Mouse (Mus musculus) embryonic stem cell, embryonic (primary cell): ENCODE measurements around the gene Lrrc63.
"Not testable (repeated sequence)": the region's sequence is repeated elsewhere in the genome, so short reads cannot be mapped to it uniquely, and the experiment has no call there.

Experiments used
- CTCF ChIA-PET, 4 experiments: fragments of 300-600 bp in 2 of 4; fragments of 350-600 bp in 2 of 4; sonication (Branson Sonifier 250); formaldehyde crosslinking; loops; one replicate each; lab custom pipeline; 2022; ENCODE audit warnings: inconsistent platforms in 2 of 4; lab: Charles Lee
- POLR2A ChIA-PET, 4 experiments: fragments of 300-600 bp in 2 of 4; fragments of 350-600 bp in 2 of 4; sonication (Branson Sonifier 250); formaldehyde crosslinking; loops; one replicate each; lab custom pipeline; 2022; ENCODE audit warnings: antibody characterized with exemption in 4 of 4, inconsistent platforms in 1 of 4; lab: Charles Lee

Gene Lrrc63

DNA sequence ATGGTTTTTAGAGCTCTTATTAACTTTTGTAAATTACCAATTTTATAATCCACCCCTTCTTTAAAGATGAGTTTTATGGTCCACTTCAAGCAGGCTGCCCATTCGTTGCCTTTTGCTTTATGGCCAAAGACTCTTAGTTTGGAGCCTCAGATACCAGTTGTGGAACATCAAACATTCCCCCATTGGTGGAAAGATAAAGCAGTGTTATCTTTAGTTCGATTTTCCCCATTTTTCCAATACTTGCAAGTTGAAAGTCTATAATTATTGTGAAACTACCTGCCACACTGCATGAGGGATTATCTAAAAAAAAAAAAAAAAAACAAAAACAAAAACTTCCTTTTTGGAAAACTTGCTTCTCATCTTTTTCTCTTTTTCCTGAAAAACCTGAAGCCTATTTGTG, 20.0 kb upstream of the Lrrc63 start:
- CTCF ChIA-PET: no interaction called here
- POLR2A ChIA-PET: no interaction called here

DNA sequence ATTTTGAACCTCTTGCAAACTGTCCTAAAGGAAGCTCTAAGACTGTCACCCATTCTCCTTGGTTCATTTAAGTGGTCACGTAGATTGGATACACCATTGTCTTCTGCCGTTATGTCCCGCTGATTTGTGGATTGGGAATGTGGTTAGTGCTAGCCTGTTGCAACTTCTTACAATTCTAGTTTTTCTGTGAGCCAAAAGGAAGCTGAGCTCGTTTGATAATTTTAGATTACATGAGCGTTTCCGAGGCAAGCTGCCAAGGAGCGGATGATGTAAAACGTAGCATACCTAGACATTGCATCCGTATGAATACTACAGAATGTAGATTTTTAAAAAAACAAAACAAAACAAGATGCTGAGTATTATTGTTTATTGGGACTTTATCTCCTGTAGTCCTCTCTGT, 17.5 kb upstream of the Lrrc63 start:
- CTCF ChIA-PET: no interaction called here
- POLR2A ChIA-PET: no interaction called here

DNA sequence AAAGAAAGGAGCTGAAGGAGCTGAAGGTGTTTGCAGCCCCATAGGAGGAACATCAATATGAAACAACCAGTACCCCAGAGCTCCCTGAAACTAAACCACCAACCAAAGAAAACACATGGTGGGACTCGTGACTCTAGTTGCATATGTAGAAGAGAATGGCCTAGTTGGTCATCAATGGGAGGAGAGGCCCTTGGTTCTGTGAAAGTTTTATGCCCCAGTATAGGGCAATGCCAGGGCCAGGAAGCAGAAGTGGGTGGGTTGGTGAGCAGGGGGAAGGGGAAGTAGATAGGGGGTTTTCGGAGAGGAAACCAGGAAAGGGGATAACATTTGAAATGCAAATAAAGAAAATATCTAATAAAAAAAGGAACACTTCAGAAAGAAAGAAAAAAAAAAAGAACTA, 17.0 kb upstream of the Lrrc63 start:
- CTCF ChIA-PET, POLR2A ChIA-PET: not testable (repeated sequence)

DNA sequence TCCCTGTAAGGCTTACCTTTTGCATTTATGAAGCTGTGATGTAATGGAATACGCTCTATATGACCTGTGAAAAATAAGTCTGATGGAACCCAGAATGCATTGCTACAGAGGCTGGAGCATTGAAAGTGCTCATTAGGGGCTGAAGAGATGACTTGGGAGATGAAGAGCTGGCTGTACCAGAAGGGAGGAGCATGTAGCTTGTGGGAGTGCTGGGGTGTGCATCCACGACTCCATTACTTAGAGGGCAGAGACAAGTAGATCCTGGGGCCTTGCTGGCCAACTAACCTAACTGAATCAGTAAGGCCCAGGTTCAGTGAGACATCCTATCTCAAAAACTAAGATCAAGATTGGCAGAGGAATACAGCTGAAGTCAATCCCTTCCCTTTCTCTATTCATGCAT, 8.5 kb upstream of the Lrrc63 start:
- ChIA-PET CTCF (no interaction called here), POLR2A (interaction anchor here in 2 of 4 experiments (0.7 to 1.7 kb wide), 2 partner anchors 8 to 12 kb away, joined by 3 to 4 read pairs; partner anchors contain the start of genes Lcp1 (in 1 of the 2) and Lrrc63 (in 1 of the 2))

GRCm38 (mm10) chr14:75138503-75138902, 7.8 kb upstream of the Lrrc63 start:
- ChIA-PET CTCF (no interaction called here), POLR2A (interaction anchor here in 1 of 4 experiments (1.7 kb wide), 1 partner anchor 8 kb away, joined by 4 read pairs; the partner anchor contains the start of genes Lcp1 and Lrrc63)

- ChIA-PET CTCF (no interaction called here), POLR2A (no interaction called here)
Measured at GRCm38 (mm10) chr14:75136119-75136966, 5.7 kb upstream of the Lrrc63 start.

DNA sequence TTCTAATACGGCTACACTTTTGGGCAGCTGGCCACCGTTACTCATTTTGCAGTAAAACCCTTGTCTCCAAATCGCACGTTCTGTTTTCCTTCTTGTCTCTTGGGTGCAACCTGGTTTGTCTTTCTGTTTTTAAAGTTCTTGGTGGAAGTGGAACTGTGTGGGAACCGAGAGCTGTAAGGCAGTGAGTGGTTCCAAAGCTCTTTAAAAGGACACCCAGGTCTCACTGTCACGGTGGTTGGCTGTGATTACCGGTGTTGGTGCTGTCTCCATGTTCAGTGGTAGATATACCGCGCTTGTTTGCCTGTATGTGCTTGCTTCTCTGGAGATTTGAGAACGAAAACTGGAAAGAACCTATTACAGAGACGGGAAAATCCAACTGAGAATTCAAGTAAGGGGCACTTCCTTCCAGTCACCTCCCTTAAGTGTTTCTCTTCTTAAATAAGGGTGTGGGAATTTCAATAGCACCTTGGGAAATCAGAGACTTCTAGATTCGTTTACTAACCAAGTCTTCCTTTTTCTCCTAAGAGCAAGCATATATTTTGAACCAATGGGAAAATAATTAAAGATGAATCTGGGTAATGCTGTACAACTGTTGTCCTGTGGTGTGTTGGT, 749 bp upstream of the Lrrc63 start:
- ChIA-PET POLR2A (interaction anchor here in 1 of 4 experiments (1.4 kb wide), 1 partner anchor 8 kb away, joined by 4 read pairs; no protein-coding TSS in a partner anchor), CTCF (no interaction called here)

- POLR2A ChIA-PET: no interaction called here
- CTCF ChIA-PET: no interaction called here
Measured at GRCm38 (mm10) chr14:75121658-75122057, 9.0 kb downstream of the Lrrc63 start.

GRCm38 (mm10) chr14:75102956-75103355, 27.7 kb downstream of the Lrrc63 start:
- CTCF ChIA-PET: interaction anchor here in 1 of 4 experiments (0.7 kb wide), 1 partner anchor 481 kb away, joined by 3 read pairs; no protein-coding TSS in a partner anchor
- POLR2A ChIA-PET: no interaction called here

DNA sequence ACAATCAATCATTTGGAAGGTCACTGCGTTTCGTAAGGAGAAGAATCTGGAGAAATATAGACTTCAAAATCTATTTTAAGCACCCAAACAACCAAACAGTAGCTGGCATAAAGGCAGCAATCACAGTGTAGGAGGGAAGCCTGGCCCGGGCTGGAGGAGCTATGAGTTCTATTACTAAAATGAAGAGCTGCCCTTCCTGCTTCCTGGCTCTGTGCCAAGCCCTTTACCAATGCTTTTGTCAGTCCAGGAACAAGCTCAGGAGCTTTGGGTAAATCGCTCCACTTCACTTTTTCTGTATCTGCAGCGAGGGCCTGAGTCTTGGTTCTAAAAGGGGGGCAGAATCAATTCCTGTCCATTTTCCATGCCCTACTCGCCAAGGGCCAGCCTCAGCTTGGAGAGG, 52.7 kb downstream of the Lrrc63 start:
- ChIA-PET CTCF (interaction anchor here in 1 of 4 experiments (0.6 kb wide), 1 partner anchor 869 kb away, joined by 5 read pairs; no protein-coding TSS in a partner anchor), POLR2A (interaction anchor here in 1 of 4 experiments (0.8 kb wide), 1 partner anchor 17 kb away, joined by 3 read pairs; no protein-coding TSS in a partner anchor)

GRCm38 (mm10) chr14:75075299-75076180, 55.1 kb downstream of the Lrrc63 start:
- ChIA-PET POLR2A (interaction anchor here in 2 of 4 experiments (0.6 kb wide), 2 partner anchors 8 to 786 kb away, joined by 3 to 5 read pairs; no protein-coding TSS in a partner anchor), CTCF (interaction anchor here in 1 of 4 experiments (0.7 kb wide), 1 partner anchor 566 kb away, joined by 3 read pairs; no protein-coding TSS in a partner anchor)

- ChIA-PET POLR2A (no interaction called here), CTCF (no interaction called here)
Measured at GRCm38 (mm10) chr14:75071091-75071490, 59.6 kb downstream of the Lrrc63 start.

DNA sequence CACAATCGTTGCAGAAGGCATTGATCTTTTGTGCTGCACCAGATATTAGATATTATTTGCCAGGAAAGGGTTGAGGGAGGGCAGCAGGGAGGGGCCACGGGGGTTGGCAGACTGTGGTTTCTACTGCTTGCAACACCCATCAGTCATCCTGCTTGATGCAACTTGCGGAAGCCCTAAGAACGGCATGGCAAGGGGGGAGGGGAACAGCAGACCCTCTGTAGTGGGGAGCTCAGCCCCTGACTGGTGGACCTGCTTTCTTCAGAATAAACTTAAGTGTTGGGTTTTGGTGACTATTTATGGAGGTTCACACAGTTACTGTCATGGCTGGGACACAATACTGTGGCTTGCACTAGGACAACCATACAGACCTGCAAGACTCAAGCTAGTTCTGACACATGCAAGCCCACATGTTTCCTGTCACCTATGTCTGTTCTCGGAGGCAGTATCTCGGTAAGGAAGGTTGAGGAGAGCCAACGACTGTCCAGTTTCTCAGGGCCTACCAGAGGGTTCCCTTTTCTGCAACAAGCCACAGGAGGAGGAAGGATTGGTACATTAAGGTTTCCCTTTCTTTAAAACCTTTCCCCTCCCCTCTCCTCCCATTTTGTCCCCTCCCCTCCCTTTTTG, 61.2 kb downstream of the Lrrc63 start:
- CTCF ChIA-PET: interaction anchor here in 1 of 4 experiments (0.5 kb wide), 1 partner anchor 59 kb away, joined by 5 read pairs; no protein-coding TSS in a partner anchor
- POLR2A ChIA-PET: interaction anchor here in 1 of 4 experiments (0.6 kb wide), 1 partner anchor 93 kb away, joined by 6 read pairs; no protein-coding TSS in a partner anchor

DNA sequence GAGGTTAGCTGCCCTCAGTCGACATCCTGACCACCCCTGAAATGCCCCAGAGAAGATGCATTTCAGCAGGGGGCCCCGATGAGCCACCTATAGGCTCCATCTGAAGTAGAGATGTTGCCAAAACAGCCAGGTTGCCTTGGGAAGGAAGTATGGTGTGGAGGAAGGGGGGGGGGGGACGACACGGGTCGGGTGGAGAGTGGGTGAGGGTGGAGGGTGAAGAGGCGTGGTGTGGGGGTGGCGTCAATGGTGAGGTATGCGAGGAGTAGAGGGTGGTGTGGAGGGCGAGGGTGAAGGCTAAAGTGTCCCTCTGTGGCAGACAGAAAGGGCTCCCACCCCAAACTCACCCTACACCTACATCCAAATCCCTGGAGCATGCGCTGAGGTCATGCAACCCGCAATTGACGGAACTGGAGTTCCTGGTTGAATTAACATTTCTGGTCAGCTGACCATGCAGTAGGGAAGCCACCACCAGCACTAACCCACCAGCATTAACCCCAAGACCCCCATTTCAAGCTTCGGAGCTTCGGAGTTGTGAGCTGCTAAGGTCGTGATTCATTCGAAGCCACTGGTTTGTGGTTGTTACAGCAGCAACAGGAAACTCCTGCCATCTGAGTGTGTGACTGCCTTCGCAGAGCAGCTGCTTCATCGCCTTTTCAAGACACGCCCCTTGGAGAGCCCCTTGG, 62.1 kb downstream of the Lrrc63 start:
- ChIA-PET POLR2A (no interaction called here), CTCF (no interaction called here)

GRCm38 (mm10) chr14:75065211-75065610, 65.5 kb downstream of the Lrrc63 start:
- ChIA-PET POLR2A (interaction anchor here in 2 of 4 experiments (0.6 to 1.9 kb wide), 4 partner anchors 9 to 219 kb away, joined by 3 to 5 read pairs (median 4); partner anchors contain the start of gene Zc3h13 (in 1 of the 2)), CTCF (no interaction called here)

GRCm38 (mm10) chr14:75064520-75064919, 66.2 kb downstream of the Lrrc63 start:
- POLR2A ChIA-PET: interaction anchor here in 3 of 4 experiments (0.6 to 1.9 kb wide), 7 partner anchors 10 to 610 kb away, joined by 3 to 5 read pairs (median 3); partner anchors contain the start of gene Zc3h13 (in 1 of the 3)
- CTCF ChIA-PET: no interaction called here

- CTCF ChIA-PET: no interaction called here
- POLR2A ChIA-PET: interaction anchor here in 3 of 4 experiments (0.7 to 1.9 kb wide), 5 partner anchors 10 to 610 kb away, joined by 3 to 5 read pairs (median 3); partner anchors contain the start of gene Zc3h13 (in 1 of the 3)
Measured at GRCm38 (mm10) chr14:75063936-75064335, 66.7 kb downstream of the Lrrc63 start.
